Mouse (Mus musculus) MN1 (cell line): ENCODE results near the gene Kctd10.

ENCODE experiments used
- DNase-seq: peaks from one replicate; pipeline ENCODE4 v3.0.0-alpha.2; 2016; ENCODE audit warnings: low spot score

The Kctd10 gene

GRCm38 (mm10) chr5:114380209-114381012 is at the start of gene Kctd10, which contains the start of gene Ube3b:
TSS of gene Kctd10 (minus strand) at chr5:114380508.
TSS of gene Ube3b (plus strand) at chr5:114380607.
- peak; percentile 77 for DNase-seq

DNA sequence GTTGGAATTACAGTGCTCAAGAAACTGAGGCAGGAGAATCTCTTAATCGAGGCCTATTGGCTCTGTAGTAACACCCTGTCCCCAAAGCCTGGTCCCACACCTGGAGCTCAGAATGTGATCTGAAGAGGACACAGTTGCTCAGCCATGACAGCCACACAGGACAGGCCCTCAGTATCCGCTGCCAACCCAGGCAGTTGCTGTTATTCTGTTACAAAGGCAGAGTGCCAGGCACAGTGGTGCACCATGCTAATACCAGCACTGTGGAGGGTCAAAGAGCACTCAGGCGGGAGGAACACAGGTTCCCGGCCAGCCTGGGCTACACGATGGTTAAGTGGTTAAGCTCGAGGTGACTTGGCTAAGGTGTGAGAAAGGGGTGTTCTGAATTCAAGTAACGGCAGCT is 49.5 kb upstream of the Kctd10 start:
- no peak for DNase-seq

DNA sequence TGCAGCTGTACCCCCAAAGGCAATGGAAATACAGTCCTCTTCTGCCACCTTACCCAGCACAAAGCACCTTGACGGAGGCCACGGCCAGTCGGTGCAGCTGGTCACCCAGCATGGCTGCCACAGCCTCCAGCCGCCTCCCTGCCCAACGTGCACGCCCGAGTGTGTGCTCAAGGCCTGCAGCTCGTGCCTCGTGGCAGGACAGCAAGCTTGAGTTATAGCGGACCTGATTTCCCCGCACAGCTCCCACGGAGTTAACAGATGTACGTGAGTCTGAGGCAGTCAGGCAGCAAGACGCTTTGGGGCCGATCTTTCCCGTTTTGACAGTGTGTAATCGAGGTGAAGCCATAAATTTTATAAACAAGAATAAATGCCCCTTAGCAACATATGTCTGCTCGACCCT is 48.3 kb upstream of the Kctd10 start:
- no peak for DNase-seq

GRCm38 (mm10) chr5:114426732-114427131 is 46.4 kb upstream of the Kctd10 start:
- no peak for DNase-seq

DNA sequence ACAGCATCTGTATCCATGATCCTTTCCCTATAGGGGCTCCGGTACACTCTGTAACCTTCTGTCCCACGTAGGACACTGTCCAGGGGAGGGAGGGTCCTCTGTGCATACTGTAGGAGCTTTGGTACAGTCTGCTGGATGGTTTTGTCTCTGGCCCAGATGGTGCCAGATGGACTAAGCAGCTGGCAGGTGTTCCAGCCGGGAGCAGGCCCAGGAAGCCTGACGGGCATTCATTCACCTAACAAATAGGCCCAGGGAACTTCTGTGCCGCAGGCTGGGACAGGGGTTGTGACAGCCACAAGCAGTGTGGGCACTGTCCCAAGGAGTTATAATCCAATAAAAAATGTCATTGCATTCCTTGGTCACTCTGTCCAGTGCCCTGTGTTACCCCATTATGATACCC is 43.7 kb upstream of the Kctd10 start:
- DNase-seq: no peak

DNA sequence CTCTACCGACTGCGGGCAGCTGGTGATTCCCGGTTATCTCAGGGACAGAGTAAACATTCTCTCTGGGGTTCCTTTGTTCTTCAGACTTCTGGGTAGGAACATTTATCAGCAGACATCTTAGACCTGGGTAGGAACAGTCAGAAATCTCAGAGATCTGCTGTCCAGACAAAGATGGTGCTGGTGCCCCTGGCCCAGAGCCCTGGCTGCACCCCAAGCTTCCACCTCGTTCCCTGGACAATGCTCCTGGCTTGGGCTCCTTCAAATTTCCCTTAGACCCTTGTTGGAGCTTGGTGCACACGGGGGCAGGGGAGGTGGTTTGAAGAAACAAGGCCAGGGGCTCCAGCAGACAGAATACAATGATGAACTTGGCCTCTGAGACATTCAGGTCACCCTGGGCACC is 42.3 kb upstream of the Kctd10 start:
- DNase-seq: no peak

- no peak for DNase-seq
Observed at GRCm38 (mm10) chr5:114421561-114422298, 41.4 kb upstream of the Kctd10 start.

DNA sequence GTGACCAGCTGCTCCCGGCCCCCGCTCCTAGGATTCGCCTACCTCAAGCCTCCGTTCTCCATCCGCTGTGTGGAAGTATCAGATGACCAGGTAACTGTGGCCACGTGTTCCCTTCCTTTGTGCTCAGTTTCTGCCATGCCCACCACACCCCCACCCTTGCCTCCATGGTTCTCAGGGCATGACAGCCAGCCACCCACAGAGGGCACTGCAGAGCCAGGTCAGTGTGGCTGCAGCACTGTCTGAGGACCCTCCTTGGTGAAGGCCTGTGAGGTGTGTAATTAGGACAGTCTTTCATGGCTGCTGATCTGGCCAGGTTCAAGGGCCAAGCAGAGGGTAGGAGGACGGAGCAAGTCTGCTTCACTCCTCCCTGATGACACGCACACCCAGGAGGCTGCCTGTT is 38.2 kb upstream of the Kctd10 start:
- DNase-seq: no peak

DNA sequence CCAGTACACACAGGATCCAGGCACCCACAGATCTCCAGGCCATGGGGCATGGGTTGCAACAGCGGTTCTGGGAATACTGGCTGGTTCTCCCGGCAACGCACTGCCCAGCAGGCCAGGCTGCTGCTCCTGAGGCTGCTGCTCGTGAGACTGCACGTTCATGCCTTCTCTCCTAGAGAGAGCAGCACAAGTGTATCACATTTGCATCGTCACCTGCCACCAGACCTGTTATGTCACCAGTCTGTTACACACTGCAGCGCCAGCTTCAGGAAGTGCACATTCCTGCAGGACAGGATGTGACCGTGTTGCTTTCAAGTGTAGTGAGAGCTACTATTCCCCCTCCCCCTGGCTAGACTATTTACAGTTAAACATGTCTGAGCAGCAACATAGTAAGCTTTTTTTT is 36.5 kb upstream of the Kctd10 start:
- no peak for DNase-seq

GRCm38 (mm10) chr5:114415606-114416005 is 35.3 kb upstream of the Kctd10 start:
- DNase-seq: no peak

DNA sequence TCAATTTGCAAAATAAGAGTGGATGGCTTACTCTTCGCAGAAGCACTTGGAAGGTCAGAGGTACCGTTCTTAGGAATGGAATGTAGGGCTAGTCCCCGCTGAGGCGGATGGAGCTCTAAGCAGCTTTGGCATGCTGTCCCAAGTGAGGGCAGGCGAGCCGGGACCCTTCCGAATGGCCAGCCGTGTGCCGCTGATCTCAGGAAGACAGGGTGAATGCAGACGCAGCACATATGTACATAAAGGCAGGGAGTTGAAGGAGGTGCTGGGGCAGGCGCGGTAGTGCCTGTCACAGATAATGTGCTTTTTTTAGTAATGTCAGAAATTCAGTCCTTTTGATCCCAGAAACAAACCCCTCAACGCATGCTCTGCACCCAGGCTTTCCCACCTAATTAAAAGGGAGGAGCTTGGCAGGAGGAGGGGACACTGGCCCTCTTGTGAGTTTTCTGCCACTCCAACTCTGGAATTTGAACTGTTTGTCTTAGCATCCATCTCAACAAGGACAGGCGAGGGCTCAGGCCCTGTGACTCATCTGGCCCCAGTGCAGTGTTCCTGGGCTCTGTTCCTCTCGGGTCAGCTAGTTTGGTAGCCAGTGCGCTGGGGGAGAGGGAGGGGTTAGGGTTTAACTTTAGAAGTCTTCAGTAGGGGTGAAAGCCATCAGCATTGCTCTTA is 32.9 kb upstream of the Kctd10 start:
- peak; percentile 11 for DNase-seq

DNA sequence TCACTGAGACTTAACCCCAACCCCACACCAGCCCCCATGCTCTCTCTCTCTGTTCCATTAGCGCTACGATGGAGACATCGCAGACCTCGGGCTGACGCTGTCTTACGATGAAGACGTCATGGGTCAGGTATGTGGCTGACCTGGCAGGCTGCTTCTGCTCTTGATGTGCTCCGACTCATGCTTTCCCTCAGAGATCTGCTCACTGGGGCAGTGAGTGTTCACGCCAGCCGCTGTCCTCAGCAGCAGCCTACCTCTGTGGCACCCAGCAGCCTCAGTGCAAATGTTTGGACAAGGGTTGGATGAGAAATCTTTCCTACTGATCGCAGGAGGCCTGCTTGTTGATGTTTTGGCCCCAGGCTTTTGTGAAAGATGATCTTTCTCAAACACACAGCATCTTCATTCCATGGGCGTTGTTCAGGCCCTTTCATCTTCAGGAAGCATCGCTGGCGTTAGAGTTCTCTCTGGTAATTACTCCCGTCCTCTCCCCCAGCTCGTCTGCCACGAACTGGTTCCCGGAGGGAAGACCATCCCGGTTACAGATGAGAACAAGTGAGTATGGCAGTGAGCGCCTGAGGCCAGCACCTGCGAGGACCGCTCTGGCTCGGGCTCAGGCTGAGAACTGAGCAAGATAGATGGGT is 32.2 kb upstream of the Kctd10 start:
- peak; percentile 36 for DNase-seq

DNA sequence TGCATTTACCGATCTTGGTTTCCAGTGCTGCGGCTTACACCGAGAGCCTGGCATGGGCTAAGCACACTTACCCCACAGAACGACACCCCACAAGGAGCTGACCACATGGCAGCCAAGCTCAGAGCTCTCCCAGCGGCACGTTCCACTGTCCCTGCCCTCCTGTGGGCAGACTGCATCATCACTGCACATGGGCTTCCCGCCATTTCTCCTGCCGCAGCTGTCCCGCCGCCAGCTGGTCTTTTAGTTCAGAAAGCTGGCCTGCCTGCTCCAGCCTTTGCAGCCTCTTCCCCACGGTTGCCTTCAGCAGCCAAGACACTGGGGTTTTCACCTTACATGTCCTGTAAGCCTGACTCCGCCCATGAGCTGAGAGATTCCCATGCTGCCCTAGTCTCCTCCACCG is 30.1 kb upstream of the Kctd10 start:
- no peak for DNase-seq

DNA sequence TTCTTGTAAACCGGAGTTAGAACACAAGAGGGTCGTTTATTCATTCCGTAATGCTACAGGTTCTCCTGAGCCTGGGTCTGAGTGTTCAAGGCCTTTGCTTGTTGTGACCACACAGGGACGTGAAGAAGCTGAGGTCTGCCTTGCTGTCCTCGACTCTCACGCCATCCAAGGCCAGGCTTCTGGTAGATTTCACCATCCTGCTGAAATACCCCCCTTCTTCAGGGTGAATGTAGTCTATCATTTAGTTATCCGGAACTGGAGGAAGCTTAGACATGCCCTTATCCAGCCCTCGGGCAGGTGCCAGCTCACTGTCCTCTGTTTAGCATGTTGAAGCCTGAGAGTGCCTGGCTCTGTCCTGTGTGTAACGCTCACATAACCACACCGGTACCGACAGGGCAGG is 28.5 kb upstream of the Kctd10 start:
- no peak for DNase-seq

DNA sequence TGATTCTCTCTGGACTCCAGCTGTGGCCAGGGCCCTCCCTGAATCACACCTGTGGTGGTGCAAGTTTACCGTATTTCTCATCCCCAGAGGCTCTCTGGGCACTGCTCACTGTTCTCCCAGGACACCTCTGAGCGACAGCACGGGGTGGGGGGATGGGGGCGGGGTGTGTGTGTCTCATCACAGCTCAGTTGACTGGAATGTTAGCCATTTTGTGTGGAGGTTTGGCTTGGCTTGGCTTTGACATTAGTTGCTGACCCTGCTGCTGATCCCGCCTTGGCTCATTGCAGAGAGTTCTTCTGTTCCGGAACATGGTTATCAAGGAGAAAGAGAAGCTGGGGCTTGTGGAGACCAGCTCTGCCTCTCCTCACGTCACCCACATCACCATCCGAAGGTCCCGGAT is 27.5 kb upstream of the Kctd10 start:
- DNase-seq: no peak

DNA sequence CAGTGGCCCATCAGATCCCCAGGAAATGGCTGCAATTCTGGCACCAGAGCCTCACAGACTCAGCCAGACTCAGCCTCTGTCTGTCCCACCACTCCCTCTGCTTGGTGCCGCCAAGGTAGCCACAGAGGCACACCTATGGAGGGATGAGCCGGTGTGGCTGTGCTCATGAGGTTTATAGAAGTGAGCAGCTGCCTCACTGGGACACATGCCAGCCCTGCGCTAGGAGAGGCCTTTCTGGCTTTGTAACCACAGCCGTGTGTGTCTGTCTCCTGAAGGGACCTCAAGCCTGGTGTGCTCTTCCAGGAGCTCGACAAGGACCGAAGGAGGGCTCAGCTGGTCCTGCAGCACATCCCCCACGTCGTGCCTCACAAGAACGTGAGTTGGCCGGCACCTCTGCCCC is 27.0 kb upstream of the Kctd10 start:
- DNase-seq: peak; percentile 22

DNA sequence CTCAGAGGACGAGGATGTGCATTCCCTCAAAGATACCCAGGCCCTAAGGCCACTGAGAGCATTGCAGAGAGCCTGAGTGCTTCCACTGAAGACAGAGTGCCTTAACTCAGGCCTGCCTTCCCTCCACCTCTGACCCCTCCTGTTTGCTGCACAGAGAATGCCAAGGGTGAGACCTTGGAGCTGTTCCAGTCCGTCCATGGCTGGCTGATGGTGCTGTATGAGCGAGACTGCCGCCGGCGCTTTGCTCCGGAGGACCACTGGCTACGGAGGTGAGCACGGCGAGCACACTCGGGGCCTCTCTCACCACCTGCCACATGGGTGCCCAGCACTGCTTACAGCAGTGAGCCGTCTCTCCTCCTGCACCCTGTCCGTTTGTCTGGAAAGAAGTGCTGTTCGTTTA is 26.3 kb upstream of the Kctd10 start:
- no peak for DNase-seq

- no peak for DNase-seq
Observed at GRCm38 (mm10) chr5:114393169-114393568, 12.9 kb upstream of the Kctd10 start.

- DNase-seq: no peak
Observed at GRCm38 (mm10) chr5:114384448-114384847, 4.1 kb upstream of the Kctd10 start.

DNA sequence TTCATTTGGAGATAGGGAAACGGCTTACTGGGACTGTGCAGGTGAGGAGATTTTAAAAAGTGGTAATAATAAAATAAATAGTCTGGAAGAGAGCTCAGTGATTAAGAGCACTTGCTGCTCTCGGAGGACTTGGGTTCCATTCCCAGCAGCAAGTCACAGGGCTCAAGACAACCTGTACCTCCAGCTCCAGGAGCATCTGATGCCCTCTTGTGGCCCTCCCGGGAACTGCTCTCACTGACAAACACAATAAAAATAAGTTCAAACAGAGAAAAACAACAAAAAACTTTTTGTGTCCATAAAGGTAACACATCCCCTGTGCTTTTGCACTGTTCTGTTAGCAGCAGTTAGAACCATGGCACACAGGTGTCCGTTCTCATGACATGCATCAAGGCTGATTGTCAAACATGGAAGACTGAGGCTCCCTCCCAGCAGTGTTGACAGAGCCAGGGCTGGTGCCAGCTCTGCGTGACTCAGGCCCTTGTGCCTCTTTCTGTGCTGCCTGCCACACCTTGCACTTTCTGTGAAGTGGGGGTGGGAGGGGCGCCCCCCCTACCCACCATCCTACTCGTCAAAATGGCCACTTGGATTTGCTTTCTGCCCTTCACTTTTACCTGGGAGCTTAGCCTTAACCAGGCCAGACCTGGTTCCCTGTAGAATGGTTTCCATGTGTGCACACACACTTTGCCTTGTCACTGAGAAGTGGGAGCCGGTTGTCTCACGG is 3.0 kb upstream of the Kctd10 start:
- no peak for DNase-seq

GRCm38 (mm10) chr5:114381013-114381351 is 674 bp upstream of the Kctd10 start:
- peak; percentile 22 for DNase-seq

DNA sequence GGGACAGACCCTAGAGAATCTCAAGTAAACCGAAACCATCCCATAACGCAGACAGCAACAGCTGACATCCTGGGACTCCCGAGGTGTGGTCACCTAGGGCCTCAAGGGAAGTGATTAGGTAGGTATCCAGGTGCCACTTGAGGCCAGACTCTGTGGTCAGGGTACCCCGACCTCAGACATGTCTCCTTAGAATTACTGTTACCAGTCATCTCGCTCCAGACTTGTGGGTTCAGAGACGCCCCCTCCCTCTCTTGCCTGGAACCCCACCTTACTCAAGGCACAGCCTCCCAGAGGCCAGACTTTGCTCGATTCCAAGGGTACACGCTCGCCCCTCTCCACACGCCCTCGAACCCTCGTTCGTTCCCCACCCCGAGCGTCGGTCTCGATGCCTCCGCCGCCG is 545 bp downstream of the Kctd10 start:
- DNase-seq: no peak
